Comparison of ENCODE assay signal across 10 mouse cellular contexts in genomic region chr1:166738029-166738428, GRCm38 (mm10). TPM values are rescaled to one million over a fixed set of nuclear protein-coding genes. Genes with fewer than 3 reads are reported as not detected.
DNase-seq lines count a peak whose midpoint lies in the region; ATAC-seq and TF ChIP-seq lines count a peak whose summit lies in the region.
"Had no signal": no experiment of that assay in that cellular context is flagged by ENCODE, and none has a peak within 500 bp of the region (broad histone marks: within the 10 kb centered on the region; RNA-seq: fewer than 3 reads in every experiment).

No protein-coding gene starts in this region.

- no peak overlapping the region for H3K27ac ChIP-seq in ES-Bruce4 (ENCODE audit: insufficient read depth, low read length)
- H3K27ac ChIP-seq in embryonic facial prominence, embryonic 11.5 days (replicated peaks; ENCODE audit: low read depth, low read length) = no peak overlapping the region
- H3K27ac ChIP-seq: liver, embryonic 13.5 days had no signal

- no peaks in the 10 kb centered on the region for H3K27me3 ChIP-seq in ES-Bruce4 (ENCODE audit: control insufficient read depth, insufficient read depth, low read length, poor library complexity, severe bottlenecking)
- H3K27me3 ChIP-seq in embryonic facial prominence, embryonic 11.5 days (ENCODE audit: control insufficient read depth, insufficient read depth, low read length) = no peaks in the 10 kb centered on the region
- H3K27me3 ChIP-seq: liver, embryonic 13.5 days had no signal

- no peaks in the 10 kb centered on the region for H3K36me3 ChIP-seq in ES-Bruce4 (ENCODE audit: control insufficient read depth, insufficient read depth, low read length, poor library complexity, severe bottlenecking)
- no peaks in the 10 kb centered on the region for H3K36me3 ChIP-seq in embryonic facial prominence, embryonic 11.5 days (replicated peaks; ENCODE audit: control insufficient read depth, insufficient read depth, low read depth, low read length)
- H3K36me3 ChIP-seq: liver, embryonic 13.5 days had no signal

- no peak overlapping the region for H3K4me2 ChIP-seq in embryonic facial prominence, embryonic 11.5 days (ENCODE audit: low read depth, low read length)
- H3K4me2 ChIP-seq: liver, embryonic 13.5 days had no signal

- TF ChIP-seq EP300 in ES-Bruce4 (IDR thresholded peaks at IDR 0.05; ENCODE audit: insufficient read depth, low read depth, low read length) = no peak

- TF ChIP-seq CTCF in ES-Bruce4 (IDR thresholded peaks at IDR 0.05; ENCODE audit: low read depth, low read length) = peak; percentile 27

- no peak for ATAC-seq in embryonic facial prominence, embryonic 11.5 days (replicated peaks; ENCODE audit: insufficient number of reproducible peaks, low FRiP score, low TSS enrichment, low read depth)
- peak; percentile 80 for ATAC-seq in megakaryocyte, adult 5-6 weeks (ENCODE audit: poor library complexity, severe bottlenecking)
- no peak for ATAC-seq in inflammation-experienced regulatory T-cells, adult 6 months

- peak; percentile 15 to 31 for DNase-seq in left cerebral cortex, adult 18-20 months (ENCODE audit: low spot score in 2 of 2)
- DNase-seq in left cerebral cortex, postnatal 36 days (ENCODE audit: low spot score in 2 of 2) = no peak
- DNase-seq in ZHBTc4 (ENCODE audit: low read depth, low spot score) = peak; percentile 25
- DNase-seq in embryonic facial prominence, embryonic 11.5 days (ENCODE audit: low spot score) = peak; percentile 54
- DNase-seq: liver, embryonic 13.5 days had no signal

- 3% methylated on average over 2 of the region's 2 CpGs for WGBS in embryonic facial prominence, embryonic 11.5 days

- H3K4me3 ChIP-seq in ES-Bruce4 (ENCODE audit: low read depth, low read length) = no peak overlapping the region
- no peak overlapping the region for H3K4me3 ChIP-seq in embryonic facial prominence, embryonic 11.5 days (ENCODE audit: low read depth, low read length)
- H3K4me3 ChIP-seq: liver, embryonic 13.5 days had no signal

- no peaks in the 10 kb centered on the region for H3K9me3 ChIP-seq in ES-Bruce4 (replicated peaks; ENCODE audit: control insufficient read depth, insufficient read depth, low read length, poor library complexity, severe bottlenecking)
- H3K9me3 ChIP-seq in embryonic facial prominence, embryonic 11.5 days (replicated peaks; ENCODE audit: control insufficient read depth, low read length) = no peaks in the 10 kb centered on the region
- H3K9me3 ChIP-seq: liver, embryonic 13.5 days had no signal

- no peaks in the 10 kb centered on the region for H3K4me1 ChIP-seq in ES-Bruce4 (ENCODE audit: control insufficient read depth, insufficient read depth, low read length)
- no peaks in the 10 kb centered on the region for H3K4me1 ChIP-seq in embryonic facial prominence, embryonic 11.5 days (ENCODE audit: control insufficient read depth, insufficient read depth, low read length)
- H3K4me1 ChIP-seq: liver, embryonic 13.5 days had no signal

- H3K9ac ChIP-seq in ES-Bruce4 (ENCODE audit: low read depth, poor library complexity, severe bottlenecking) = no peak overlapping the region
- H3K9ac ChIP-seq in embryonic facial prominence, embryonic 11.5 days (replicated peaks; ENCODE audit: low read length) = no peak overlapping the region
- H3K9ac ChIP-seq: liver, embryonic 13.5 days had no signal

- intact Hi-C loops in left cerebral cortex, postnatal 36 days (cut with DNase I) = no loop called here

- TF ChIP-seq POLR2A in ES-Bruce4 (IDR thresholded peaks at IDR 0.05; ENCODE audit: insufficient read depth, low read length) = no peak

RNA-seq across cellular contexts. Expression of gene Fmo9, which starts 56.4 kb away (rescaled TPM):
- not detected for total RNA-seq in left cerebral cortex, adult 18-20 months (2021)
- total RNA-seq in left cerebral cortex, postnatal 36 days (2021) = not detected
- not detected in 2 replicates for polyA plus RNA-seq in ES-Bruce4 (2011; ENCODE audit: insufficient read depth, insufficient read length, low read depth, missing spikeins)
- not detected in 2 replicates for polyA plus RNA-seq in embryonic facial prominence, embryonic 11.5 days (2014; fragmentation: Nextera tagmentation; extraction: Ambion mirVana)
- not detected in 2 replicates for total RNA-seq in megakaryocyte, adult 5-6 weeks (2015)
- total RNA-seq in megakaryocyte, adult 5-6 weeks (2017) = not detected in 2 replicates
- not detected for polyA plus RNA-seq in inflammation-experienced regulatory T-cells, adult 6 months (2017; shearing (Covaris generic))
- polyA plus RNA-seq: frontal cortex, adult 2 months; liver, embryonic 13.5 days; stomach, embryonic 16.5 days had no signal

Comparison
In these comparisons a context has a peak if more than half of its experiments do, and no peak if none do; other contexts are left out.
1. DNase-seq: peak in left cerebral cortex, adult 18-20 months (2 of 2), ZHBTc4 (single experiment) and embryonic facial prominence, embryonic 11.5 days (single experiment); none in left cerebral cortex, postnatal 36 days (0 of 2).